Mouse (Mus musculus): ENCODE results near the gene Krtap19-5. TPM values are rescaled to one million over a fixed set of nuclear protein-coding genes. Genes with fewer than 3 reads are reported as not detected.

The Krtap19-5 gene
- total RNA-seq (2023; ENCODE audit: inconsistent age): not detected in 4 replicates

DNA sequence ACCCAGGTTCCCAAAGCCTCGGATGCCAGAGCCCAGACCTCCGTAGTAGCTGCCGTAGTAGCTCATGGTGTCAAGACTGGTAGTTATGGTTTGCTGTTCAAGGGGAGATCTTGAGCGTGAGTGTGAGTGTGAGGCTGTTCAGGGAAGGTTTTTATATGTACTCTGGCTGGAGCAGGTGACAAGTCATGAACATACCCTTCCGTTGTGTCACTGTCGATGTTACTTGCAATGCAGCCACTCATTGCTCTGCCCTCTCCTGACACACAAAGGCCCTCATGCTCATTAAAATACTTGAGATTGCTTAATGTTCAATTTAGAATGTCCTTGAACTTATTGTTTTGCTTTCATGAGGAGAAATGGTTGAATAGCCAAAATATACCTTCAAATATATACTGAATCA is at the start of gene Krtap19-5:
Gene Krtap19-5, minus strand, starts transcription at position 101 of the 400 bp plus-strand sequence.

DNA sequence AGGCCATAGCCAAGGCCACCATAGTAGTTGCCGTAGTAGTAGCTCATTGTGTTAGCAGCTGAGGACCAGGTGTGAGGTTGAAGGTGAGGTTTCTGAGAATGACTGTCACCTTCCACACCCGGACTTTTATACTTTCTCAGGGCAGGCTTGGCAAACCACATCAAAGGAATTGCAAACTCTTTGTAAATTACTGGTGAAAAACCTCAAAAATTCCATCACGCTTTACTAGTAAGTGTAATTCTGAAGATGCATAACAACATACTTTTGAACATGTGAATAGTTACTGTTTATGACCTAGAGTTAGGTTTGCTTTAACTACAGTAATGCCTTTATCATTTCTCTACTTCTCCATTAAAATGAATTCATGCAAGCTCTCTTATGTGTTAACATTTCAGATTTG is 35.9 kb upstream of the Krtap19-5 start, which contains the start of gene Krtap19-9b:
Gene Krtap19-9b, minus strand, starts transcription at position 101 of the 400 bp plus-strand sequence.

DNA sequence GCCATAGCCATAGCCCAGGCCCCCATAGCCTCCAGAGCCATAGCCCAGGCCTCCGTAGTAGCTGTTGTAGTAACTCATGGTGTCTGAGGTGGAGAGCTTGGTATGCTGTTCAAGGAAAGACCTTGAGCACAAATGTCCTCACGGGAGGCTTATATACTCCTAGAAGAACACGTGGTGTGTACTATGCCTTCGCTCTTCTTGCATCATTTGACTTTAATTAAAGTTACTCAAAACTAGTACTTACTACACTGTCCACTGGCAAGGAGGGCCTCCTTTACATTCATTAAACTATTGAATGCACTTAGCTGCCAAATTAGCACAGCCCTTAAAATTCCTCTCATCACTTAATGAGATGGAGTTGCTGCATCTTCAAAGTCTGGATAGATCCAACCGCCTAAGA is 11.3 kb downstream of the Krtap19-5 start, which contains the start of gene Krtap19-4:
Gene Krtap19-4, minus strand, starts transcription at position 101 of the 400 bp plus-strand sequence.

DNA sequence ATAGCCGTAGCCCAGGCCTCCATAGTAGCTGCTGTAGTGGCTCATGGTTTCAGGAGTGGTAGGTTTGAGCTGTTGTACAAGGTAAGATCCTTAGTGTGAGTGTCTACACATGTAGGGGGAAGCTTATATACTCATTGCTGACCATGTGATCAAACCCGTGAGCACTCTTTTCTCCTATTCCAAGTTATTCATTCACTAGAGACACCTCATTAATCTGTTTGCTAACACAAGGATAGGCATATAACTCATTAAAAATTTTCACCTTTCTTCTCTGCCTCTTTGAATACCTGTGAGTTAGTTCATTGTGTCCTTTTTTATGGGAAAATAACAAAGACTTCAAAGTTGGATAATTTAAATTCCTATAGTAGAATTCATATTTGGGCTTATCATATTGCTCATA is 18.3 kb downstream of the Krtap19-5 start, which contains the start of gene Krtap19-3:
Gene Krtap19-3, minus strand, starts transcription at position 101 of the 400 bp plus-strand sequence.

DNA sequence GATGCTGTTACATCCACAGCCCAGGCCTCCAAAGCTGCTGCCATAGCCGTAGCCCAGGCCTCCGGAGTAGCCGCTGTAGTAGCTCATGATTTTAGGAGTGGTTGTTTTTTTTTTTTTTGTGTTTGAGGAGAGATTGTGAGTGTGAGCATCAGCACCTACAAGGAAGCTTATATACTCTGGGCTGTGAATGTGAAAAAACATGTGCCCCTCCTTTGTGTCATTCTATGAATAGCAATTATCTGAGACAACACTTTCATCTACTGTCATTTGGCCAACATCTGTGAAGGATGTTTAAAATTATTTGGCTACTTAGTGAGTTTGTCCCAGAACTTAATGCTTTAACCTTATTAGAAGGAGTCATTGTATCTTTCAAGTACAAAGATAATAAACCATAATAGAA is 22.1 kb downstream of the Krtap19-5 start, which contains the start of gene Krtap19-2:
Gene Krtap19-2, minus strand, starts transcription at position 101 of the 400 bp plus-strand sequence.

DNA sequence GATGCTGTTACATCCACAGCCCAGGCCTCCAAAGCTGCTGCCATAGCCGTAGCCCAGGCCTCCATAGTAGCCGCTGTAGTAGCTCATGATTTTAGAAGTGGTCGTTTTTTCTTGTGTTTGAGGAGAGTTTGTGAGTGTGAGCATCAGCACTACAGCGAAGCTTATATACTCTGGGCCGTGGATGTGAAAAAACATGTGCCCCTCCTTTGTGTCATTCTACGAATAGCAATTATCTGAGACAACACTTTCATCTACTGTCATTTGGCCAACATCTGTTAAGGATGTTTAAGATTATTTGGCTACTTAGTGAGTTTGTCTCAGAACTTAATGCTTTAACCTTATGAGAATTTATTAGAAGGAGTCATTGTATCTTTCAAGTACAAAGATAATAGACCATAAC is 26.9 kb downstream of the Krtap19-5 start, which contains the start of gene Krtap19-1:
Gene Krtap19-1, minus strand, starts transcription at position 101 of the 400 bp plus-strand sequence.

Other genes starting within 250 kb of the Krtap19-5 start
- gene Krtap26-1, start 248.7 kb downstream of the Krtap19-5 start, total RNA-seq (2023; ENCODE audit: inconsistent age): not detected in 4 replicates
- gene Krtap27-1, start 224.8 kb downstream of the Krtap19-5 start, total RNA-seq (2023; ENCODE audit: inconsistent age): not detected in 4 replicates
- not detected in 4 replicates for gene 2310061N02Rik, start 188.5 kb downstream of the Krtap19-5 start, total RNA-seq (2023; ENCODE audit: inconsistent age)
- not detected in 4 replicates for gene Krtap13-1, start 167.6 kb downstream of the Krtap19-5 start, total RNA-seq (2023; ENCODE audit: inconsistent age)
- not detected in 4 replicates for gene Krtap13, start 144.8 kb downstream of the Krtap19-5 start, total RNA-seq (2023; ENCODE audit: inconsistent age)
- gene 2310034C09Rik, start 137.6 kb downstream of the Krtap19-5 start, total RNA-seq (2023; ENCODE audit: inconsistent age): not detected in 4 replicates
- gene 2310057N15Rik, start 122.3 kb downstream of the Krtap19-5 start, total RNA-seq (2023; ENCODE audit: inconsistent age): not detected in 4 replicates
- not detected in 4 replicates for gene Gm5965, start 118.6 kb downstream of the Krtap19-5 start, total RNA-seq (2023; ENCODE audit: inconsistent age)
- gene Gm20741, start 84.2 kb downstream of the Krtap19-5 start, total RNA-seq (2023; ENCODE audit: inconsistent age): not detected in 4 replicates
- not detected in 4 replicates for gene Krtap15, start 76.2 kb downstream of the Krtap19-5 start, total RNA-seq (2023; ENCODE audit: inconsistent age)
- gene Krtap14, start 70.3 kb downstream of the Krtap19-5 start, total RNA-seq (2023; ENCODE audit: inconsistent age): not detected in 4 replicates
- not detected in 4 replicates for gene Krtap19-1, start 27.0 kb downstream of the Krtap19-5 start, total RNA-seq (2023; ENCODE audit: inconsistent age)
- not detected in 4 replicates for gene Krtap19-2, start 22.2 kb downstream of the Krtap19-5 start, total RNA-seq (2023; ENCODE audit: inconsistent age)
- not detected in 4 replicates for gene Krtap19-3, start 18.4 kb downstream of the Krtap19-5 start, total RNA-seq (2023; ENCODE audit: inconsistent age)
- gene Krtap19-4, start 11.4 kb downstream of the Krtap19-5 start, total RNA-seq (2023; ENCODE audit: inconsistent age): not detected in 4 replicates
- gene Krtap19-9b, start 35.8 kb upstream of the Krtap19-5 start, total RNA-seq (2023; ENCODE audit: inconsistent age): not detected in 4 replicates
- not detected in 4 replicates for gene Krtap16-3, start 66.4 kb upstream of the Krtap19-5 start, total RNA-seq (2023; ENCODE audit: inconsistent age)
- gene Krtap22-2, start 114.3 kb upstream of the Krtap19-5 start, total RNA-seq (2023; ENCODE audit: inconsistent age): not detected in 4 replicates
- not detected in 4 replicates for gene Gm10229, start 118.8 kb upstream of the Krtap19-5 start, total RNA-seq (2023; ENCODE audit: inconsistent age)
- gene Krtap6-1, start 135.2 kb upstream of the Krtap19-5 start, total RNA-seq (2023; ENCODE audit: inconsistent age): not detected in 4 replicates
- not detected in 4 replicates for gene Gm10228, start 145.0 kb upstream of the Krtap19-5 start, total RNA-seq (2023; ENCODE audit: inconsistent age)
- not detected in 4 replicates for gene Krtap6-5, start 151.4 kb upstream of the Krtap19-5 start, total RNA-seq (2023; ENCODE audit: inconsistent age)
- gene 1110025L11Rik, start 167.5 kb upstream of the Krtap19-5 start, total RNA-seq (2023; ENCODE audit: inconsistent age): not detected in 4 replicates
- gene Krtap6-3, start 187.6 kb upstream of the Krtap19-5 start, total RNA-seq (2023; ENCODE audit: inconsistent age): not detected in 4 replicates
- not detected in 4 replicates for gene Gm6358, start 244.4 kb upstream of the Krtap19-5 start, total RNA-seq (2023; ENCODE audit: inconsistent age)

Data from B cell, adult (primary cell).